Mouse (Mus musculus) mesoderm, embryonic 11.5 days (tissue): ENCODE data around the gene BC028528.
"Not testable (repeated sequence)": the region's sequence is repeated elsewhere in the genome, so short reads cannot be mapped to it uniquely, and the experiment has no call there.

ENCODE experiments used
- DNase-seq: peaks from one replicate; pipeline ENCODE4 v3.0.0-alpha.2; 2012; ENCODE audit warnings: low read depth, low spot score

BC028528 gene

DNA sequence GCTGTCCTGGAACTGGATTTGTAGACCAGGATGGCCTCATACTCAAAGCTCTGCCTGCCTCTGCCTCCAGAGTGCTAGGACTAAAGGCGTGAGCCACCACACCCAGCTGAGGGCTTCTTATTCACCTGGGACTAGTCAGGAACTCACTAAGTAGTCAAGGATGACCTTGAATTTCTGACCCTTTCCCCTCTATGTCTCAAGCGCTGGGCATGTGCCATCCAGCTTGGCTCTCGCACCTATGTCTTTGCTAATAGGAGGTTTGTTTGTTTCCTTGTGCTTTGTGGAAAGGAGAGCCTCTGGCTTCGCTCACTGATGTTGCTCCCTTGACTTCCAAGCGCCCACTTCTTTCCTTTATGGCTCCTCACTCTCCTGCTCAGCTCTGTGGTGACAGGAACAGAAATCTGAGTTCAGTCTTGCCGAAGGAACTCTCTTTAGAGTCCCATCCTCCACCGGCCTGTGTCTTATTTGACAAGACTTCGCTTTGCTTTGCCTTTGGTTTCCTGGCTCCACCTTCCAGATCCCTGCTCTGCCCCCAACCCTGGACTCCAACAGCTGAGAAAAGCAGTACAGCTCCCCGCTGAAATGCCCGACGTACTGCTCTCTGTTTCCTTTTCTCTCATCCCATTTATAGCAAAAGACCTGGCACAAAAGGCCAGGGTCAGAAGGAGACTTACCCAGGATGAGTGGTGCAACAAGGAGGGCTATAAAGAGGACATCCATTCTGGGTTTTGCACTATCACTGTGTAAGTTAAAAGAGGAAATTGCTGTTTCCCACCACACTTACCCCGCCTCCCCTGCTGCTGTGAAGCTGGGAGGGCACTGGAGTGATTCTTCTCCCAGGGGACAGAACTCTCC, at the start of gene BC028528:
BC028528 (minus strand) TSS at position 795 of the 855 bp plus-strand sequence.
- DNase-seq: peak; percentile 56

GRCm38 (mm10) chr3:95938835-95939234, 47.0 kb upstream of the BC028528 start:
- DNase-seq: no peak

GRCm38 (mm10) chr3:95938217-95938616, 46.4 kb upstream of the BC028528 start:
- no peak for DNase-seq

- no peak for DNase-seq
Observed at GRCm38 (mm10) chr3:95934448-95934847, 42.6 kb upstream of the BC028528 start.

DNA sequence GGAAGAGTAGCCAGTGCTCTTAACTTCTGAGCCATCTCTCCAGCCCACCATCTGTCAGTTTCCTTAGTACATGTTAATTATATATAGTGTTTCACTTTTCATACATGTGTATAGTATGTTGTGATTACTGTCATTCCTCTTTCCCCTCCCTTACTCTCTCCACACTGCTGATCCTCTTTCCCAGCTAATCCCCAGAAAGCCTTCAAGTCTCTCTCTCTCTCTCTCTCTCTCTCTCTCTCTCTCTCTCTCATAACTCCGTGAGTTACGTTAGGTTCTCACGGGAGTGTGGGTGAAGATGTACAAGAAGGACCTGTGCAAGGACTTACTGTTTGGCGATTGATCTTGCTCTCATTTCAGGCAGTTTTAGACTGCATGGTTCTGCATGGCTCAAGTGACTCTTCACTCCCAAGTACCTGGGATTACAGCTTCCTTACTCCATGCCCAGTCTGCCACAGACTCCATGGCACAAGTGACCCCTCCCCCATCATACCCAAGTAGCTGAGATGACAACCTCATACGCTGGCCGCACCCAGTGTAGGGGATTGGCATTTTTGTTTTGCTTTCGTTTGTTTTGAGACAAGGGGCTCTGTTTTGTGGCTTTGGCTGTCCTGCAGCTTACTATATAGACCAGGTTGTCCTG, 41.4 kb upstream of the BC028528 start:
- no peak for DNase-seq

DNA sequence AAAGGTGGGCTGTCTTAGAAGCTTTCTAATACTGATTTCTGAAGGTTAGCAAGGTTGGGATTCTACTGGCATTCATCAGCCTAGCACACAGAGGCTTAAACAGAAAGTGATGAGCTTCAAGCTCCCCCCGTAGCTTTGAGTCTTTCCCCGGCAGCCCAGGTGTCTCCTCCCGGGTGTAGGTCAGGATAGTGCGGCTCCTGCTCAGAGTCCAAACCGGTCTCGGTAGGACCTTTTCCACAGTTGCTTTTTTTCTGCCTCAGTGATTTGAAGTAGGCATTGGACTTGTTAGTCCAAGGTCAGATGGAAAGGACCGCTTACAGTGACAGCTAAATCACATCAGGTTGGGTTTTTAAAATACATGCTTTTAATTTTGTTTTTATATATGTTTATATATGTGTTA, 40.8 kb upstream of the BC028528 start:
- DNase-seq: no peak

DNA sequence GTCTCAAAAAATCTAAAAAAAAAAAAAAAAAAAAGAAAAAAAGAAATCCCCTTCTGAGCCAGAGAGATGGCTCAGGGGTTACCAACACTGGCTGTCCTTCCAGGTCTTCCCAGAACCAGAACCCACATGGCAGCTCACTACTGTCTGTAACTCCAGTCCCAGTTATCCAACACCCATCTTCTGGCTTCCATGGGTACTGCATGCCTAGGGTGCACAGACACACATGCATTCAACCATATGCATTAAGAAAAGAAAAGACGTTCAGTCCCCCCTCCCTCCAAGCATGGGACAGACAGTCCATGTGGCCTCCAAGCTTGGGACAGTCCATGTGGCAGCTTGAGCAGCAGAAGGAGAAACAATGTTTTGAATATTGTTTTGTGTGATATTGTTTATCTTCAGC, 40.4 kb upstream of the BC028528 start:
- DNase-seq: no peak

GRCm38 (mm10) chr3:95931471-95931870, 39.7 kb upstream of the BC028528 start:
- DNase-seq: no peak

GRCm38 (mm10) chr3:95930471-95930789, 38.6 kb upstream of the BC028528 start:
- no peak for DNase-seq

DNA sequence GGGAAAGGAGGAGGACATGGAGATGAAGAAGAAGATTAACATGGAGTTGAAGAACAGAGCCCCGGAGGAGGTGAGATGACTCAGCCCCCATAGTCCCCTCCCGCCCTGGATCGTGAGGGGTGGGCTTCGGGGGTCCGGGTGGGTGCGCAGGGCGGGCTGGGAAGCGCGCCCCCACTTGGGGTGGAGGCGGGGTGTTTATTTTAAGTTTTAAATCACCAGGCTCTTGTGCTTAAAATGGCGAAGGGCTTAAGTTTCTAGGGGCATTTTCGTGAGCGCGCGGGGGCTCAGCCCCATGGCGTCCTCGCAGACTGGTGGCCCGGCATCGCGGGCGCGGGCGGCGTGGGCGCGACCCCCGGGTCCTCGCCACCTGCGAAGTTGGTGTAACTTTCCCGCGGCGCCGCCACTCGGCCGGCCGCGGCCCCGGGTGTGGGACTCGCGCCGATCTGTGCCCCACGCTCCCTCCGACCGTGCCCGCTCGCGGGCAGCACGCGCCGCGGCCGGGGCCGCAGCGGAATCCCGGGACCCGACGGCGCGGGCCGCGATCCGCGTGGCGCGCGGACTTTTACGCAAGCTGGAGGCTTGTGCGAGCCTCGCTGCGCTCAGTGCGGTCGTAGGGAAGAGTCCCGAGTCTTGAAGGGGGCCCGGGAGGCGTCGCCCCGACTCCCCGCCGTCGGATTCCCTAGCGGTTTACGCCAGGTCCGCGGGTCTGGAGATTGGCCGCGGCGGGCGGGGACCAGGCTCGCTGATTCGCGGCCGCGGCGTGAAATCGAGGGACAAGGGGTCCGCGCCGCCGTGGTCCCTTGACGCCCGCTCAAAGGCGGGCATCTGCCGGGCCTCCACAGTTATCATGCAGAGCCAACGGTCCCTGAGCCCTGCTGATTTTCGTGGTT, 38.0 kb upstream of the BC028528 start:
- peak; percentile 71 for DNase-seq

GRCm38 (mm10) chr3:95928658-95929503, 37.1 kb upstream of the BC028528 start, which contains the start of gene Anp32e:
Gene Anp32e, plus strand, starts transcription at chr3:95929246.
- peak; percentile 99 for DNase-seq

GRCm38 (mm10) chr3:95928261-95928657, 36.5 kb upstream of the BC028528 start:
- DNase-seq: no peak

GRCm38 (mm10) chr3:95925087-95925486, 33.3 kb upstream of the BC028528 start:
- DNase-seq: no peak

GRCm38 (mm10) chr3:95924185-95924584, 32.4 kb upstream of the BC028528 start:
- no peak for DNase-seq

DNA sequence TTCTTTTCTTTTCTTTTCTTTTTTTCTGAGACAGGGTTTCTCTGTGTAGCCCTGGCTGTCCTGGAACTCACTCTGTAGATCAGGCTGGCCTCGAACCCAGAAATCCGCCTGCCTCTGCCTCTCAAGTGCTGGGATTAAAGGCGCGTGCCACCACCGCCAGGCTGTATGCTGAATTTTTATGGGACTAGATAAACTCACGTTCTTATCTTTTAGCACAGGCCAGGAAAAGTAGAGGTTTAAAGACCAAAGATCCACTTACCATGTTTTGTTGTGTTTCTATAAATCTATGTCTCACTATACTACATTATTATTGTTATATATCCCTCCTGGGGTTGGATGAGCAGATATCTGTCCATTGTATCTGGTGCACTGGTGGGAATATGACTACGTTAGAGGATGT, 31.6 kb upstream of the BC028528 start:
- not testable (repeated sequence) for DNase-seq

DNA sequence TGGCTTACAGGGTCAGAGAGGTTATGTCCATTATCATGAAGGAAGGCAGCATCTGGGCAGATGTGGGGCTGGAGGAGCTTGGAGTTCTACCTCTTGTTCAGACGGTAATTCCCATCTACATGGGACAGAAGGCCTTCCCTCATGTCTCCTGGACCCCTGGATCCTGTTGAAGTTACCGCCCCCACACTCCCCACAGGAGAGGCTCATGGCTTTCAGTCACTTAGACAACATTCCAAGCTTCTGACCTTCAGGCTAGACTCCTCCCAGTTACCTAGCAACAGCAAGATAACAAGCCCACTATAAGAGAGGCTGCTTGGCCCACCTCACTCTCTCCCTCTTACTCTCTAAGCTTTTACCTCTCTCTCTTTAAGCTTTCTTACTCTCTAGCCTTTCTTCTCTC, 28.7 kb upstream of the BC028528 start:
- DNase-seq: not testable (repeated sequence)

DNA sequence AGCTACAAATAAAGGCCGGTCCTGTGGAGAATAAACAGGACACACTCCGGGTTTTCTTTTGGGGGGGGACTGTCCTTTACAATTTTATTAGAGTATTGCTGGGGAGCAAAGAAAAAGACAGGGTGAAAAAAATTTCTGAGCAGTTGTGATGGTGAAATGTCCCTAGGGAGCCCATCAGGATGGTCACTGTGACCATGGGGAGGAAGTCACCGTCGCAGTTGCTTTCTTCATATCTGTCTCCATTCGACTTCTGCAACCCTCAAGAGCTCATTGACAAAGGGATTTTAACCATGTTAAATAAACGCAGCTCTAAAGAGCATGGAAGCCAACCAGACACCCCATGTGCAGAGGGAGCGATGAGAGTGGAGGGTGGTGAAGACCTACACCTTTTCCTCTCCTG, 25.0 kb upstream of the BC028528 start:
- DNase-seq: no peak

DNA sequence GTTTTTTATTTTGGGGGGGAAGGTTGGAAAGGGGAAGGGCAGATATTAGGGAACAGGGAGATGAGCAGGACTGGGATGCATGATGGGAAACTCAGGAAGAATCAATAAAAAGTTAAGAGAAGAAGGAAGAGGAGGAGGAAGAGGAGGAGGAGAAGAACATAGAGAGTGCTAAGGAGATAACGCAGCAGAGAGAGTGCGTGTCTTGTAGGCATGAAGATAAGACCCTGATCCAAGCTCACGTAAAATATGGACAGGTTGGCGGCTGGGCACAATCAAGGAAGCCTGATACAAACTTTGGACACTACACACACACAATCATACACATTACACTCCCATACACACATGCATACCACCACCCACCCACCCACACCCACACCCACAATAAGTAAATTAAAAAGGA, 22.9 kb upstream of the BC028528 start:
- DNase-seq: no peak

- no peak for DNase-seq
Observed at GRCm38 (mm10) chr3:95907613-95908012, 15.8 kb upstream of the BC028528 start.

GRCm38 (mm10) chr3:95906860-95907259, 15.1 kb upstream of the BC028528 start:
- peak; percentile 72 for DNase-seq

GRCm38 (mm10) chr3:95905940-95906492, 14.2 kb upstream of the BC028528 start:
- peak; percentile 69 for DNase-seq
